Mouse (Mus musculus) ES-E14 (cell line): ENCODE results near the gene Slc13a3.

Source experiments
- CHD2 ChIP-seq: IDR thresholded peaks from 2 replicates; pipeline ENCODE4 v1.6.1; 2014; ENCODE audit warnings: mild to moderate bottlenecking, low read depth, low read length, inconsistent platforms
- HCFC1 ChIP-seq: IDR thresholded peaks from 2 replicates; pipeline ENCODE4 v1.6.1; 2012; ENCODE audit warnings: low read length, inconsistent platforms, borderline replicate concordance; ENCODE audit not compliant: insufficient read depth
- MAFK ChIP-seq: IDR thresholded peaks from 2 replicates; pipeline ENCODE4 v1.6.1; 2014; ENCODE audit warnings: mild to moderate bottlenecking, low read depth, low read length, inconsistent platforms; ENCODE audit not compliant: insufficient read depth
- ZC3H11A ChIP-seq: IDR thresholded peaks from 2 replicates; pipeline ENCODE4 v1.6.1; 2012; ENCODE audit warnings: low read depth, mild to moderate bottlenecking, inconsistent platforms, low read length, borderline replicate concordance
- ZNF384 ChIP-seq: IDR thresholded peaks from 2 replicates; pipeline ENCODE4 v1.6.1; 2012; ENCODE audit warnings: low read depth, low read length, inconsistent platforms

DNA sequence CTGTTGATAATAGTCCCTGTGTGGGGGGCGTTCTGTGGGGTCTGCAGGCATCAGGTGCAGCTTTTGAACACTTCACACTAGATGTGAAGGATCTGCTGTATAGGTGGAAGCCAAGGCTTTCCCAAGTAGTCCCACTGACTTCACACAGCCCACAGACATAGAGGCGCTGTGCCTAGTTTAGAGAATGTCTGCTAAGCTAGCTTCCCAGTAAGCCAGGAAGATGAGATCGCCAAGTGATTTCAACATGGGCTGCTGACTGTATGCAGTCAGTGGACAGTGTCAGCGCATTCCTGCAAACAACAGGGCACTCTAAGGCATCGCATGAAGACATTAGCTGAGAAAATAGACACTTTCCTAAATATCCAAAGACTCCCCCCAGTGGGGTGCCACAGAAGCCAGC is 97.6 kb downstream of the Slc13a3 start:
- no peak for TF ChIP-seq ZC3H11A
- no peak for TF ChIP-seq HCFC1
- no peak for TF ChIP-seq CHD2
- no peak for TF ChIP-seq MAFK
- no peak for TF ChIP-seq ZNF384
